Mouse (Mus musculus) megakaryocyte, embryonic 14.5 days (primary cell): Measurements from ENCODE around the gene Vps45. TPM values are rescaled to one million over a fixed set of nuclear protein-coding genes. Genes with fewer than 3 reads are reported as not detected.

Experiments
- H3K27me3 ChIP-seq: replicated peaks from 2 replicates; pipeline ENCODE3; 2012; ENCODE audit warnings: inconsistent platforms
- H3K36me3 ChIP-seq: replicated peaks from 2 replicates; pipeline ENCODE3; 2012; ENCODE audit warnings: low read length, inconsistent platforms, mixed read lengths
- H3K4me1 ChIP-seq: 2 replicates; pipeline ENCODE4 v1.6.1; 2012; ENCODE audit warnings: inconsistent platforms
- H3K4me3 ChIP-seq: replicated peaks from 2 replicates; pipeline ENCODE3; 2012; ENCODE audit warnings: moderate library complexity, mild to moderate bottlenecking, inconsistent platforms
- H3K9me3 ChIP-seq: 2 replicates; pipeline ENCODE4 v1.6.1; 2012; ENCODE audit warnings: inconsistent platforms
- FLI1 ChIP-seq: IDR thresholded peaks from 2 replicates; pipeline ENCODE4 v1.6.1; 2012; ENCODE audit warnings: low read length, inconsistent platforms, mixed read lengths
- GATA1 ChIP-seq: IDR thresholded peaks from 3 replicates; pipeline ENCODE4 v1.6.1; 2012; ENCODE audit warnings: mixed read lengths, low read length, inconsistent platforms, borderline replicate concordance
- polyA plus RNA-seq: library from polyadenylated mRNA; stranded (reverse); fragments of >175 nt; gene quantifications from 2 replicates; pipeline ENCODE4 v1.2.3, GENCODE M21; 2012; ENCODE audit warnings: low replicate concordance; ENCODE audit not compliant: insufficient read depth

Vps45 gene
- polyA plus RNA-seq: 19.1 and 19.4 TPM in 2 replicates

DNA sequence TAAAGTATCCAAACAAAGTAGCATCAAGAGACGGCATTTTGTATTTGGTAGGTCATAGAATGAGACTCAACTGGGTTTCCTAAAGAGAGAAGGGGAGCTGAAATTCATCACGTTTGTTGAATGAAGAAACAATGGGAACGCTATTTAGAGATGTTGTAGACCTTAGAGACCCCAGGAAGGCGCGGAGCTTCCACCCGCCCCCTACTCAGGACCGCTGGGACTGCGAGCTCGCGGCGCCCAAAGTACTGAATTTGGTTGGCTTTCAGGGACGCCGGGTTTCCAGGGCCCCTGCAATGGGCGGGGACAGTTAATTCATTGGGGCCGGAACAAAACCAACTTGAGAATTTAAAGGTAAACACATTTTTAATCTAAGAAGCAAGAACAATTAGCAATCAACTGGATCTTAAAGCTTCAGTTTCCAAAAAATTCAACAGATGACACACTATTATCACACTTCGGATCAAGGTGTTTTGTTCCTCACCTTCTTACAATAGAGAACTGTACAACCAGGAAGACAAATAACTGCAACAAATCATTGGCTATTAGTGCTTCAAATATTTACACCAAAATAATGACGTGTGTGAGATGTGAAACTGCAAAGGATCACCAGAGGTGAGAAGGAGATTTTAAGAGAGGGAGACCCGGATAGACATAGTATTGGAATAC is at the start of gene Vps45:
Gene Vps45 (minus strand): TSS at position 236 of the 666 bp plus-strand sequence.
- Histone ChIP-seq H3K4me1 (peaks cover 45% of the 10 kb centered on the region), H3K36me3 (peaks cover 28% of the 10 kb centered on the region), H3K4me3 (peak within 1 kb of the TSS; percentile 97), H3K27me3 (no peaks in the 10 kb centered on the region), H3K9me3 (no peaks in the 10 kb centered on the region)
- TF ChIP-seq GATA1 (no peak), FLI1 (no peak)

DNA sequence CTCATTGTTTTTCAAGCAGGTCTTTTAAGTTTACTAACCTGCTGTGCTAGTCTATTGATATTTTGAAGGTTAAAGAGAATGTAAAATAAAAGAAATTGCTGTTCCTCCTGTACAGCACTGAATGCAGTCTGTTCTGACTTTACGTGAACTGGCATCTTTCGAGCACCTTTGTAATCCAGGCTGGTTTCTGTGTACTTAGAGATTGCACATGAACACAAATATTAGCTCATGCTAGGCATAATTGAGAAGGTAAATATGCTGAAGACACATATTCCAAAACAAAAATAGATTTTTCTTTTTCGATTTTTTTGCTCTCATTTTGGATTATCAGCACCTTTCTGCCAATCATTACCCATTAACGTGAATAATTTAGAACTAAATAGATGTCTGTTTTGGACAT is 47.9 kb upstream of the Vps45 start:
- H3K36me3 ChIP-seq: peaks cover 45% of the 10 kb centered on the region
- no peak for TF ChIP-seq GATA1
- no peak for TF ChIP-seq FLI1
- H3K4me3 ChIP-seq: peak overlapping the region; percentile 94
- no peaks in the 10 kb centered on the region for H3K27me3 ChIP-seq
- peaks cover 64% of the 10 kb centered on the region for H3K4me1 ChIP-seq
- no peaks in the 10 kb centered on the region for H3K9me3 ChIP-seq

DNA sequence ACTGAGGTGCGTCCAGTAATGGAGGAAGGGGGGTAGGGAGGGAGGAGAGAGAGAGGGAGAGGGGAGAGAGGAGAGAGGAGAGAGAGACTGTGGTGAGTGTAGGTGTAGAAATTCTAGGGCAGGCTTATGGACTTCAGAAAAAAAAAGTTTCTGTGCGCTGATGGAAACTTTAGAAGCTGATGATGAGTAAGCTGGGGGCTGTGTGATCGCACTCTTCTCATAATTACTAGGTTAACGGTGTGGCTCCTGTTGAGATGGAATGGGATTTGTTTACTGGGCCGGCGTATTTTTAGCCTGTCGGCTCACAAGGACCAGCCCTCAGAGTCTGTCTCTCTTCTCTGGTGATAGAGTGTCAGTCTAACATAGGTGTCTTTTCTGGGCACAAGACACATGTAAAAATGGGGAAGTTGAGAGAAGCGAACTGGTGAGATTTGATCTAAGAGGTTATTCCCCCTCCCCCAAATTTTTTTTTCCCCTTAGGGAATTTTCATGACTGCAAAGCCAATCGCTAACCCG is 47.0 kb upstream of the Vps45 start:
- H3K4me1 ChIP-seq: peaks cover 62% of the 10 kb centered on the region
- TF ChIP-seq FLI1 (no peak), GATA1 (no peak)
- H3K9me3 ChIP-seq: no peaks in the 10 kb centered on the region
- H3K27me3 ChIP-seq: no peaks in the 10 kb centered on the region
- H3K4me3 ChIP-seq: peak overlapping the region; percentile 94
- H3K36me3 ChIP-seq: peaks cover 37% of the 10 kb centered on the region

DNA sequence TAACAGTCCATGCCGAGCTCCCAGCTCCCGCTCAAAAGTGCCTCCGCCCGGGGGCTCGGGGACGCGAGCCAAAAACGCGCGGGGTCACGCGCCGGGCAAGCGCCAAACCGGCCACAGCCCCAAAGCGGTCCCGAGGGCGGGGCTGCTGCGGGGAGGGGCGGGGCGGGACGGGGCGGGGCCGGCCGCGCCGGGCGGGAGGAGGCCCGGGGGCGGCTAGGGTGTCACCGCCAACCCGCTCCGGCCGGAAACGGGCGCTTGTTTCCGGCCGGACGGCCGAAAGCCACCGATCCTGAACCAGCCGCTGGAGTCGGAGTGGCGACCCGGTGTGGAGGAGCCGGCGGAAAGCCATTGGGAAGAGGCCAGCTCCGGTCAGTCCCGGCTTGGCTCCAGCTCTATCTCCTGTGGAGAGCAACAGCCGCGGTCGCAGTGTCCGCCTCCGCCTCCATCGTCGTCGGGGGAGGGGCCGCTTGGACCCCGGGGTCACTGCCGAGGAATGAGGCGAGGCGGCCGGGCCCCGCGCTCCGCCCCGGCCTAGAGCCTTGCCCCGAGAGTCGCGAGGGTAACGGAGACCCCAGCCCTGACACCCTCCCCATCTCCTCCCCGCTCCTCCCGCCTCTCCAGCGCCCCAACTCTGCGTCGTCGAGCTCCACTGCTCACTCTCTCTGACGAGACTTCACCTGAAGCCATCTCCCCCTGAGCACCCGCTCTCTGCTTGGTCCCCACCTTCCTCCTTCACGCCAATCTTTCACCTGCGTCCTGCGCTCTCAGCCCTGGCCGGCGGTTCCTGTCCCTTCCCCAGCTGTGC is 46.2 kb upstream of the Vps45 start, which contains the start of gene Otud7b:
Gene Otud7b (plus strand): TSS at position 267 of the 805 bp plus-strand sequence.
- Histone ChIP-seq H3K4me3 (peak within 1 kb of the TSS; percentile 94), H3K9me3 (no peaks in the 10 kb centered on the region), H3K36me3 (peaks cover 28% of the 10 kb centered on the region), H3K4me1 (peaks cover 62% of the 10 kb centered on the region), H3K27me3 (no peaks in the 10 kb centered on the region)
- TF ChIP-seq FLI1 (peak; percentile 16; the same call in 1 of the 2 replicates), GATA1 (no peak)

DNA sequence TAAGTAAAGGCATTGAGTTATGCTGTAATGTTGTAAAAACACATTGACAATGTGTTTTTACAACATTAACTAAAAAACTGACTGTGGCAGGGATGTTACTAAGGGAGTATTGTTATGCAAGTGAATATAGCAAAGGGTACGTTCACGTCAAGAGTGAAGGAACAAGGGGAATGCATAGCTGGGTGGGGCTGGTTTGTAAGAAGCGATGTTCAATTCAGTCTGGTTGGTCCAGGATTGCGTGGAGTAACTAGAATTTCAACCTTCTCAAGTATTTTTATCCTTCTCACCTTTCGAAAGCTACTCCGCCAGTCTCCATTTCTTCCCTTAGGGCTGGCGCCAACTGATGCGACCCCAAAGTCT is 45.6 kb upstream of the Vps45 start:
- H3K9me3 ChIP-seq: no peaks in the 10 kb centered on the region
- H3K4me1 ChIP-seq: peaks cover 62% of the 10 kb centered on the region
- H3K4me3 ChIP-seq: peak overlapping the region; percentile 94
- H3K27me3 ChIP-seq: no peaks in the 10 kb centered on the region
- TF ChIP-seq GATA1 (no peak), FLI1 (no peak)
- H3K36me3 ChIP-seq: peaks cover 23% of the 10 kb centered on the region

DNA sequence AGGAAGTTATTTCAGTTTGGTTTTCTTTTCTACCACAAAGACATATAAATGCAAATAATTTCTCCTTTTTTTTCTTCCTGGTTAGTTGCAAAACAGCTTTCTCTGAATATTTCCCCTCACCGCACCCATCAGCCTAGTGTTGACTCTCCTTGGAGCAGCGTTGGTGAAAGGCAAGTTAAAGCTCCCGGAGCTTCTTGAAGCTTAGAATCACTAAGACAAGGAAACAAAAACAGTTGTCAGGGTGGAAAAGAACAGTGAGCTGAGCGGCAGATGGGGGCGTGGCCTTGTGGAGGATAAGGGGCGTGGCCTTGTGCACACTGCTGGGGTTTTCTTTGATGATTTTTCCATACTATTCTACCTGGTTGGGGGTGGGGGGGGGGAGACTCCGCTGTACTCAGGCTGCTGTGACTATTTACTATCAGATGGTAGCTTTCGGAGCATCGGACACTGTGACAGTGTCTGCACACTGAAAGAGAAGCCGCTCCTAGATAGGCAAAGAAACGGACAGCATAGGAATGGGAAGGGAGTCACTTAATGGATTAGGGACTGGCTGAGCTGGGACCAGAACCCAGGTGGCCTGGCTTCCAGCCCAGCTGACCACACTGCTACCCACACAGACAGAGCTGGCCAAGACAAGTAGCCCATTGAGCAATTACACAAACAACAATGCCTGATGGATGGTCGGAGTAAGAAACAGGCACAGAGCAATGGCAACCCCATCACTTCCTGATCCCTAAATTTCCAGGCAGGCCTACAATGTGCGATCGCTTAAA is 44.0 kb upstream of the Vps45 start:
- TF ChIP-seq GATA1 (no peak), FLI1 (no peak)
- no peaks in the 10 kb centered on the region for H3K9me3 ChIP-seq
- peak overlapping the region; percentile 87 for H3K4me3 ChIP-seq
- peaks cover 9% of the 10 kb centered on the region for H3K36me3 ChIP-seq
- H3K27me3 ChIP-seq: no peaks in the 10 kb centered on the region
- peaks cover 62% of the 10 kb centered on the region for H3K4me1 ChIP-seq

DNA sequence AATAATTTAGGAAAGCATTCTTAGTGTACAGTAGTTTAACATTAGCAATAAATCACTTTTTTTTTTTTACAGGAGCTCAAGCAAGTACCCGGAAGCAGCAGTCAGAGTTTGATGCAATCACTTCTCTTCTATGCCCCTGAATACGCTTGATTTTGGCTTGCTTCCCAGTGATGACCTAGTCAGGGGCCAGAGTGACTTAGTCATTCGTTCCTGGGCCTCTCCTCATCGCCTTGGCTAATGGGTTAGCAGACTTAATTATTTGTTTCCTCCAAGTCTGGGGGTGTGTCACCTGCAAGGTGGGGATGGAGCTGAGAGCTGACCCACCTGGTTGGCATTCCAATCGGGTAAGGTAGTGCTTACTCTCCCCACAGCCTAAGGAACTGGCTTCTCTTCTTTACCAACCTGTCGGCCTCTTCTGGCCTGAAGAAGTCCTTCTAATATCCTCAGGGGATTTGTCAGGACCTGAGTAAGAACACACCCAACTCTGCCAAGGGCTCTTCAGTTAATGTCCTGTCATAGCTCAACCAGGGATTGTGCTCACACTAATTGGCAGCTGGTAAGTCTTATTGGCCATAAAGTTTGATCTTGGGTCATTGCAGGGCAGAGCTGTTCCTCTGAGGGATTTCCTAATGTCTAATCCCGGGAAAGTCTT is 40.5 kb upstream of the Vps45 start:
- TF ChIP-seq GATA1 (no peak), FLI1 (no peak)
- Histone ChIP-seq H3K4me3 (no peak overlapping the region), H3K27me3 (no peaks in the 10 kb centered on the region), H3K4me1 (peaks cover 54% of the 10 kb centered on the region), H3K9me3 (no peaks in the 10 kb centered on the region), H3K36me3 (no peaks in the 10 kb centered on the region)

DNA sequence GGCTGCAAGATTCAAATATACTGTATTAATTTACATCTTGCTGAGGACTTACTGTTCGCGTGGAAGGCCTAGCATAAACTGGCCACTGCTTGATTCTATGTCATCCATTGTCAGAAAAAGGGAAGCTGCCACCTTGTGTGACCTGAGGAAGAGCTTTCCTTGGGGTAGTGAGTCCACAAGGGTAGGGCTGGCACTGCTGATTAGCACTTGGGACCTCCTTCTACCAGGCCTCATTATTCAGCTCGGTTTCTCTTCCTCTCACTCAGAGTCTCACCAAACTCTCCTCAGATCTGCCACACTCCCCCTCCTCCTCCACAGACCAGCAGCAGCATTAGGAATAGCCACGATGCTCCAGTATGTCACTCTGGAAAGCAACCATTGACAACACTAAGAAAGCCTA is 39.9 kb upstream of the Vps45 start:
- no peaks in the 10 kb centered on the region for H3K9me3 ChIP-seq
- TF ChIP-seq GATA1: no peak
- TF ChIP-seq FLI1: no peak
- peaks cover 55% of the 10 kb centered on the region for H3K4me1 ChIP-seq
- H3K4me3 ChIP-seq: peak overlapping the region; percentile 10
- H3K27me3 ChIP-seq: peaks cover 2% of the 10 kb centered on the region
- H3K36me3 ChIP-seq: no peaks in the 10 kb centered on the region

DNA sequence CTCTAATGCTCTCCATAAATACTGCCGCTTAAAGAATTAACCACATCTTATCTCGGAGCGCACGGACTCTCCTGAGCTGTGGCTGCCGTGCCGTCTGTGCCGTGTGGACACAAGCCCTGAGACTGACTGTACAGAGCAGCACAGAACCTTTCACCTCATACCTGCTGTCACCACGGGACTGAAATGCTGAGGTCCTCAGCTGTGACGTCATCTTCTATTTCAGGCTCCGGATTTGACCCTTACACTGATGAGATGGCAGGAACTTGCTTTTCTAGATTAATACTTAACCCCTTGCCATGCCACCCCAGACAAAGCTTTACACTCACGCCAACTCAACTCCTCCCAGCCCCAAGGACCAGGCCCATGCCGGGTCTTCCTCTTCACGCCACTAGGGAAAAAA is 35.9 kb upstream of the Vps45 start:
- no peak overlapping the region for H3K4me3 ChIP-seq
- no peak for TF ChIP-seq GATA1
- no peak for TF ChIP-seq FLI1
- peaks cover 2% of the 10 kb centered on the region for H3K27me3 ChIP-seq
- no peaks in the 10 kb centered on the region for H3K9me3 ChIP-seq
- no peaks in the 10 kb centered on the region for H3K36me3 ChIP-seq
- H3K4me1 ChIP-seq: peaks cover 39% of the 10 kb centered on the region
